Mouse (Mus musculus) thymus, adult 2 months (tissue): ENCODE measurements around the gene Rcan3. TPM values are rescaled to one million over a fixed set of nuclear protein-coding genes. Genes with fewer than 3 reads are reported as not detected.
A peak's percentile ranks its signal among the peaks of the same experiment; 100 is the strongest.

Experiments
- DNase-seq: peaks from one replicate; pipeline ENCODE4 v3.0.0; 2021
- H3K27ac ChIP-seq: fragments of 200-500 bp; 2 replicates; pipeline ENCODE4 v1.5.1; 2012; ENCODE audit warnings: low read length, control low read depth; ENCODE audit not compliant: control insufficient read depth, insufficient read depth
- H3K27me3 ChIP-seq: fragments of 200-500 bp; 2 replicates; pipeline ENCODE4 v1.6.1; 2012; ENCODE audit warnings: mild to moderate bottlenecking, low read length, moderate library complexity, mixed read lengths; ENCODE audit not compliant: control insufficient read depth, insufficient read depth
- H3K36me3 ChIP-seq: fragments of 200-500 bp; 2 replicates; pipeline ENCODE4 v1.6.1; 2012; ENCODE audit warnings: mild to moderate bottlenecking, low read length, moderate library complexity; ENCODE audit not compliant: control insufficient read depth, insufficient read depth
- H3K4me1 ChIP-seq: fragments of 200-500 bp; replicated peaks from 2 replicates; pipeline ENCODE4 v1.6.1; 2012; ENCODE audit warnings: low read length; ENCODE audit not compliant: control insufficient read depth, insufficient read depth
- H3K4me3 ChIP-seq: fragments of 200-500 bp; 2 replicates; pipeline ENCODE4 v1.5.1; 2012; ENCODE audit warnings: mild to moderate bottlenecking, low read length, control low read depth, moderate library complexity; ENCODE audit not compliant: control insufficient read depth, insufficient read depth
- CTCF ChIP-seq: fragments of 200-500 bp; IDR thresholded peaks from 2 replicates; pipeline ENCODE4 v1.5.1; 2012; ENCODE audit warnings: mild to moderate bottlenecking, control low read depth, low read length, moderate library complexity, borderline replicate concordance; ENCODE audit not compliant: control insufficient read depth, poor library complexity, insufficient read depth; ENCODE audit errors: extremely low read depth
- POLR2A ChIP-seq: fragments of 200-500 bp; IDR thresholded peaks from 2 replicates; pipeline ENCODE4 v1.6.1; 2012; ENCODE audit warnings: mild to moderate bottlenecking, low read length, control low read depth, moderate library complexity; ENCODE audit not compliant: control insufficient read depth, poor library complexity, insufficient read depth; ENCODE audit errors: extremely low read depth
- WGBS: fragments of 180-500 bp; shearing (Covaris S2); methylation state at CpG from one replicate; pipeline ENCODE4 v1.1.7; 2018; 5-methylcytosine and 5-hydroxymethylcytosine counted together
- polyA plus RNA-seq: library from polyadenylated mRNA; depleted of rRNA; stranded (reverse); fragments of >200 nt; gene quantifications from 2 replicates; pipeline ENCODE4 v1.2.3, GENCODE M21; 2012; rRNA removed

Gene Rcan3
- polyA plus RNA-seq: 20.0 and 21.9 TPM in 2 replicates

DNA sequence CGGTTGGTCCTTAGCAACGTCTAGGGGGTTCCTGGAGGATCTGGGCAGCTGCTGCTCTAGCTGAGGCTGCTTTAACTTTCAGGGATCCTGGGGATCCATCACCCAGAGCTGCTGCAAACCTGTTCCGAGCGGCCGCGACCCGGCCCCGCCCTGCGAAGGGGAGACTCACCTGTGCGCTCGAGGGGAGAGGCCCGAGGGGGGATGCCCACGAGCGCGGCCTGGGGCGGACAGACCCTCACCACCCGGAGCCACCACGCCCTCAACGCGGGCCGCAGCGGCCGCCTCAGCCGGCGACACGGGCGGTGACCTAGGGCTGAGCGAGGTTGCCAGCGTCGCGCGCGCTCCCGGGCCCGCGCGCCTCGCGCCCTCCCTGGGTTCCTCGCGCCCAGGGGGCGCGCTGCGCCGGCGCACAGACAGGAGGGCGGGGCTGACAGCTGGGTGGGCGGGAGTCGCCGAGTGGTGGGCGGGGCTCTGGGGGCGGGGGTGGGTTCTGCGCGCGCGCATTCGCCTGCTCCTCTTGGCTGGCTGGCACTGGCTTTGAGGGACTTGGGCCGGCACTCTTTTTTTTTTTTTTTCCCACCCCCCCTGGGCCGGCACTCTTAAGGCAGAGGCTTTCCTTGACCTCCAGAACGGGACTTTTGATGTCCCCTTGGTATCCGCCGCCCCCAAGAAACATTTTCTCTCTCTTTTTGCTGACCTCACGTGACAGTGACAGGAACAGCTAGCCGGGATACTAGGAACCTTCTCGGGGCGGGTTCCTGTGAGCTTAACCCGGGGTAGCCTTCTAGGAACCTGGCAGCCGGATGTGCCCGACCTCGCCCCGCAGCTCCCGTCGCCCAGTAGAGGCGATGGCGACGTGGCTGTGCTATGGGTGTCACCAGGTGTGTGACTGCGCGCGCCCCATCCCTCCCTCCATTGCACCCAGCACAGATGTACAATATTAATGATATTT, at the start of gene Rcan3:
Rcan3 (minus strand) TSS at position 411 of the 952 bp plus-strand sequence.
- no peak; the same call in 1 of the 2 replicates for TF ChIP-seq CTCF
- peak; percentile 84 for TF ChIP-seq POLR2A
- H3K27me3 ChIP-seq: no peaks in the 10 kb centered on the region
- H3K4me1 ChIP-seq: peaks cover 41% of the 10 kb centered on the region
- peak within 1 kb of the TSS; percentile 47 for H3K27ac ChIP-seq
- H3K36me3 ChIP-seq: no peaks in the 10 kb centered on the region
- peak; percentile 73 for DNase-seq
- H3K4me3 ChIP-seq: peak within 1 kb of the TSS; percentile 96
- WGBS: under 1% methylated on average over 78 of the region's 79 CpGs

GRCm38 (mm10) chr4:135480370-135480769, 46.7 kb upstream of the Rcan3 start:
- DNase-seq: no peak
- Histone ChIP-seq H3K27ac (no peak overlapping the region), H3K27me3 (no peaks in the 10 kb centered on the region), H3K36me3 (peaks cover 16% of the 10 kb centered on the region), H3K4me3 (no peak overlapping the region), H3K4me1 (no peaks in the 10 kb centered on the region)
- no peak for TF ChIP-seq POLR2A
- TF ChIP-seq CTCF: no peak
- WGBS: 92% methylated on average over 9 of the region's 9 CpGs

DNA sequence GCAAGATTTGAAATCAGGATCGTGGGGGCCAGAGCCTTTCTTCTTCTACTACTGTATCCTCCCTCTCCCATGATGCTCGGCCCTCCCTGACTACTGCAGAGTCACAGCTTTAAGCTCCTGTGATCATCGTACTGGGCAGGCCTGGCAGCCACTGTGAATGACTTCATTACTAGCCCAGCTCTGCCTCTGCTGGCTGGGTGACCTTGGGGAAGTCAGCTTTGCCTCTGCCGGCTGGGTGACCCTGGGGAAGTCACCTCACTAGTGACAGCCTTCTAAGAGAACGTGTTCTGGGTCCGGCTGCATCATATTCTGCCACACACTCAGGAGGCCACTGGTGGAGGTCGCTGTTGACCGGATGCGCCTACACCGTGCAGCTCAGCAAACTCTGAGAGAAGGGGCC, 44.2 kb upstream of the Rcan3 start:
- 96% methylated on average over 10 of the region's 10 CpGs for WGBS
- no peak for TF ChIP-seq POLR2A
- TF ChIP-seq CTCF: no peak
- DNase-seq: no peak
- Histone ChIP-seq H3K27ac (no peak overlapping the region), H3K4me1 (no peaks in the 10 kb centered on the region), H3K4me3 (no peak overlapping the region), H3K27me3 (no peaks in the 10 kb centered on the region), H3K36me3 (peaks cover 16% of the 10 kb centered on the region)

- TF ChIP-seq CTCF (no peak), POLR2A (no peak)
- no peaks in the 10 kb centered on the region for H3K4me1 ChIP-seq
- H3K36me3 ChIP-seq: peaks cover 15% of the 10 kb centered on the region
- no peak for DNase-seq
- no peaks in the 10 kb centered on the region for H3K27me3 ChIP-seq
- H3K27ac ChIP-seq: no peak overlapping the region
- 97% methylated on average over 11 of the region's 11 CpGs for WGBS
- no peak overlapping the region for H3K4me3 ChIP-seq
Measured at GRCm38 (mm10) chr4:135463406-135463805, 29.8 kb upstream of the Rcan3 start.

DNA sequence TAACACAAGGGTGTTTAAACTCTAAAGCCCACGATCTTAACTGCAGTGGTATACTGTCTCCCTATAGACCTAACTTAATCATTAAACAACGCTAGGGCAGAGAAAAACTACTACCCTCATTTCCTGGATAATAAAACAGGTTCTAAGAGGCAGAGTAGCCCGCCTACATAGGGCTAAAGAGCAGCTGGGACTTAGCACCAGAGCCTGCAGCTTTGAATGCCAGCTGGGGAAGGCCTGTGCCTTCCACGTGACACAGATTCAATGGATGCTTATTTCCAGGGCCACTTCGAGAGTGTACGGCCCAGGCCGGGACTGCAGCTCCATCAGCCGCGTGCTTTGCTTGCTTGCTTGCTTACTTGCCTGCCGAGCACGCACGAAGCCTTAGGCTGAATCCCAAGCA, 19.9 kb upstream of the Rcan3 start:
- no peak for TF ChIP-seq CTCF
- TF ChIP-seq POLR2A: no peak
- 94% methylated on average over 12 of the region's 12 CpGs for WGBS
- DNase-seq: no peak
- Histone ChIP-seq H3K4me1 (no peaks in the 10 kb centered on the region), H3K27ac (no peak overlapping the region), H3K36me3 (no peaks in the 10 kb centered on the region; the same call in 1 of the 2 replicates), H3K27me3 (no peaks in the 10 kb centered on the region), H3K4me3 (no peak overlapping the region)

DNA sequence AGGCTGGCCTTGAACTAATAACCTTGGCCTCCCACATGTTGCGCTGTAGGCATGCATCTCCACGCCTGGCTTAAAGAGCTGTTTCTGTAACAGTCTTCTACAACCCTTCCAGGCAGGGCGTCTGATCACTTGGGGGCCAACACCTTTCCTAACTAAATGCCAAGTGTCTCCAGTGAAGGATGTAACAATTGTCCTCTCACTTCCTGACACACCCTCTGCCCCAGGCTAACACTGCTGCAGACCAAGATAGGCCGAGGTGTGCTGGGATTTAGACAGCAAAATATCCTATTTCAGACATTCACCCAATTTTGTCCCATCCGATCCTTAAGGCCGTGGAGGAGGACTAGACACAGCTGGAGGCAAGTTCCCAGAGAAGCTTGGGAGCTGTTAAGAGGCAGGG, 19.5 kb upstream of the Rcan3 start:
- TF ChIP-seq CTCF (no peak), POLR2A (no peak)
- DNase-seq: no peak
- no peaks in the 10 kb centered on the region; the same call in 1 of the 2 replicates for H3K36me3 ChIP-seq
- no peaks in the 10 kb centered on the region for H3K27me3 ChIP-seq
- no peak overlapping the region for H3K4me3 ChIP-seq
- no peak overlapping the region for H3K27ac ChIP-seq
- no peaks in the 10 kb centered on the region for H3K4me1 ChIP-seq
- 95% methylated on average over 6 of the region's 6 CpGs for WGBS
